Mouse (Mus musculus) forebrain, embryonic 15.5 days (tissue): ENCODE results near the gene Rps6kl1. TPM values are rescaled to one million over a fixed set of nuclear protein-coding genes. Genes with fewer than 3 reads are reported as not detected.
A peak's percentile ranks its signal among the peaks of the same experiment; 100 is the strongest.
"Not testable (repeated sequence)": the region's sequence is repeated elsewhere in the genome, so short reads cannot be mapped to it uniquely, and the experiment has no call there.

Source experiments
- ATAC-seq: fragments of 200-750 bp; cut with Nextera tagmentation; replicated peaks from 2 replicates; pipeline ENCODE4 v1.8.0; 2017; ENCODE audit warnings: mild to moderate bottlenecking, moderate TSS enrichment, moderate library complexity
- H3K27ac ChIP-seq: fragments of 300-500 bp; sonication (generic); replicated peaks from 2 replicates; pipeline ENCODE4 v1.5.1; 2015; ENCODE audit warnings: mild to moderate bottlenecking, inconsistent platforms
- H3K27me3 ChIP-seq: fragments of 300-500 bp; sonication (generic); 2 replicates; pipeline ENCODE4 v1.6.1; 2015; ENCODE audit warnings: inconsistent platforms
- H3K36me3 ChIP-seq: fragments of 300-500 bp; sonication (generic); 2 replicates; pipeline ENCODE4 v1.6.1; 2015; ENCODE audit warnings: mild to moderate bottlenecking, inconsistent platforms
- H3K4me1 ChIP-seq: fragments of 300-500 bp; sonication (generic); 2 replicates; pipeline ENCODE4 v1.6.1; 2015; ENCODE audit warnings: inconsistent platforms
- H3K4me2 ChIP-seq: fragments of 300-500 bp; sonication (generic); replicated peaks from 2 replicates; pipeline ENCODE4 v1.6.1; 2015; ENCODE audit warnings: mild to moderate bottlenecking, inconsistent platforms
- H3K4me3 ChIP-seq: fragments of 300-500 bp; sonication (generic); 2 replicates; pipeline ENCODE4 v1.5.1; 2015; ENCODE audit warnings: mild to moderate bottlenecking, inconsistent platforms
- H3K9ac ChIP-seq: fragments of 300-500 bp; sonication (generic); replicated peaks from 2 replicates; pipeline ENCODE4 v1.6.1; 2015; ENCODE audit warnings: mild to moderate bottlenecking, inconsistent platforms
- H3K9me3 ChIP-seq: fragments of 300-500 bp; sonication (generic); 2 replicates; pipeline ENCODE4 v1.6.1; 2016; ENCODE audit warnings: inconsistent platforms
- WGBS: fragments of 180-500 bp; shearing (Covaris S2); methylation state at CpG from one replicate; pipeline ENCODE4 v1.1.7; 2015; ENCODE audit warnings: mixed read lengths; 5-methylcytosine and 5-hydroxymethylcytosine counted together
- polyA plus RNA-seq: library from polyadenylated mRNA; unstranded; fragments of >200 nt; fragmentation: Nextera tagmentation; extraction: Ambion mirVana; gene quantifications from 2 replicates; pipeline ENCODE4 v1.2.1, GENCODE M21; 2015

The Rps6kl1 gene
- polyA plus RNA-seq, 1 experiment from 2014 or later, result 22.2 TPM

GRCm38 (mm10) chr12:85150321-85151001 is 603 bp downstream of the Rps6kl1 start:
- no peaks in the 10 kb centered on the region for H3K9me3 ChIP-seq
- 0 out of 2 replicates have a peak, but pooled peaks have one; percentile 8 for ATAC-seq
- H3K9ac ChIP-seq, result peak overlapping the region; percentile 75
- peaks cover 25% of the 10 kb centered on the region for H3K4me1 ChIP-seq
- peak overlapping the region; percentile 62 for H3K4me3 ChIP-seq
- H3K27me3 ChIP-seq, result no peaks in the 10 kb centered on the region; the same call in 1 of the 2 replicates
- 7% methylated on average over 20 of the region's 20 CpGs for WGBS
- H3K27ac ChIP-seq, result peak overlapping the region; percentile 31; the same call in 1 of the 2 replicates
- no peaks in the 10 kb centered on the region for H3K36me3 ChIP-seq
- peak overlapping the region; percentile 69 for H3K4me2 ChIP-seq

- no peaks in the 10 kb centered on the region for H3K9me3 ChIP-seq
- WGBS, result 79% methylated on average over 9 of the region's 9 CpGs
- H3K27ac ChIP-seq, result no peak overlapping the region
- H3K9ac ChIP-seq, result no peak overlapping the region
- no peaks in the 10 kb centered on the region; the same call in 1 of the 2 replicates for H3K27me3 ChIP-seq
- no peak overlapping the region for H3K4me2 ChIP-seq
- ATAC-seq, result no peak
- no peaks in the 10 kb centered on the region for H3K36me3 ChIP-seq
- H3K4me3 ChIP-seq, result no peak overlapping the region
- peaks cover 25% of the 10 kb centered on the region for H3K4me1 ChIP-seq
These were observed 4.2 kb downstream of the Rps6kl1 start for GRCm38 (mm10) chr12:85146881-85147280.

GRCm38 (mm10) chr12:85146355-85146754 is 4.7 kb downstream of the Rps6kl1 start:
- 36% methylated on average over 9 of the region's 11 CpGs for WGBS
- H3K9ac ChIP-seq, result no peak overlapping the region
- no peak overlapping the region for H3K27ac ChIP-seq
- no peaks in the 10 kb centered on the region for H3K36me3 ChIP-seq
- H3K4me3 ChIP-seq, result no peak overlapping the region
- H3K4me1 ChIP-seq, result peaks cover 22% of the 10 kb centered on the region
- ATAC-seq, result no peak
- no peaks in the 10 kb centered on the region; the same call in 1 of the 2 replicates for H3K27me3 ChIP-seq
- H3K4me2 ChIP-seq, result no peak overlapping the region
- H3K9me3 ChIP-seq, result no peaks in the 10 kb centered on the region

- WGBS, result 67% methylated on average over 9 of the region's 9 CpGs
- no peak overlapping the region for H3K9ac ChIP-seq
These were observed 5.4 kb downstream of the Rps6kl1 start for GRCm38 (mm10) chr12:85145630-85146029.

GRCm38 (mm10) chr12:85144821-85145220 is 6.2 kb downstream of the Rps6kl1 start:
- Histone ChIP-seq H3K4me1 (peaks cover 7% of the 10 kb centered on the region), H3K27ac (no peak overlapping the region), H3K4me3 (no peak overlapping the region), H3K4me2 (no peak overlapping the region), H3K9me3 (no peaks in the 10 kb centered on the region), H3K27me3 (no peaks in the 10 kb centered on the region), H3K9ac (no peak overlapping the region), H3K36me3 (no peaks in the 10 kb centered on the region)
- 87% methylated on average over 4 of the region's 4 CpGs for WGBS
- no peak for ATAC-seq

More at GRCm38 (mm10) chr12:85145630-85146029, 5.4 kb downstream of the Rps6kl1 start:
- Histone ChIP-seq H3K9me3 (no peaks in the 10 kb centered on the region), H3K27ac (no peak overlapping the region), H3K36me3 (no peaks in the 10 kb centered on the region), H3K4me2 (no peak overlapping the region), H3K4me1 (peaks cover 15% of the 10 kb centered on the region), H3K27me3 (no peaks in the 10 kb centered on the region), H3K4me3 (no peak overlapping the region)
- ATAC-seq, result no peak

GRCm38 (mm10) chr12:85144276-85144675 is 6.8 kb downstream of the Rps6kl1 start:
- 59% methylated on average over 2 of the region's 2 CpGs for WGBS

GRCm38 (mm10) chr12:85142803-85143202 is 8.3 kb downstream of the Rps6kl1 start:
- Histone ChIP-seq H3K27ac (no peak overlapping the region), H3K9me3 (no peaks in the 10 kb centered on the region), H3K4me1 (peaks cover 2% of the 10 kb centered on the region; the same call in 1 of the 2 replicates), H3K4me3 (no peak overlapping the region), H3K36me3 (no peaks in the 10 kb centered on the region), H3K4me2 (no peak overlapping the region), H3K9ac (no peak overlapping the region), H3K27me3 (no peaks in the 10 kb centered on the region)
- WGBS, result 11% methylated on average over 4 of the region's 4 CpGs
- 0 out of 2 replicates have a peak, but pooled peaks have one; percentile 62 for ATAC-seq

More at GRCm38 (mm10) chr12:85144276-85144675, 6.8 kb downstream of the Rps6kl1 start:
- not testable (repeated sequence) for H3K9me3 ChIP-seq, H3K9ac ChIP-seq, H3K27me3 ChIP-seq, H3K4me3 ChIP-seq, H3K36me3 ChIP-seq, H3K4me1 ChIP-seq, H3K4me2 ChIP-seq, H3K27ac ChIP-seq, ATAC-seq

- Histone ChIP-seq H3K4me1 (peaks cover 2% of the 10 kb centered on the region; the same call in 1 of the 2 replicates), H3K4me2 (no peak overlapping the region), H3K9ac (no peak overlapping the region), H3K27ac (no peak overlapping the region), H3K36me3 (no peaks in the 10 kb centered on the region; the same call in 1 of the 2 replicates), H3K9me3 (no peaks in the 10 kb centered on the region), H3K27me3 (no peaks in the 10 kb centered on the region), H3K4me3 (no peak overlapping the region)
- ATAC-seq, result no peak
- 72% methylated on average over 6 of the region's 6 CpGs for WGBS
These were observed 10.0 kb downstream of the Rps6kl1 start for GRCm38 (mm10) chr12:85141096-85141495.

- Histone ChIP-seq H3K27ac (no peak overlapping the region), H3K9me3 (no peaks in the 10 kb centered on the region), H3K4me3 (no peak overlapping the region), H3K27me3 (no peaks in the 10 kb centered on the region), H3K4me2 (no peak overlapping the region), H3K9ac (no peak overlapping the region), H3K4me1 (no peaks in the 10 kb centered on the region), H3K36me3 (peaks cover 5% of the 10 kb centered on the region)
- 50% methylated on average over 18 of the region's 18 CpGs for WGBS
- ATAC-seq, result no peak
These were observed 10.9 kb downstream of the Rps6kl1 start for GRCm38 (mm10) chr12:85140036-85140701.

- Histone ChIP-seq H3K9ac (no peak overlapping the region), H3K9me3 (no peaks in the 10 kb centered on the region), H3K36me3 (peaks cover 35% of the 10 kb centered on the region), H3K4me1 (no peaks in the 10 kb centered on the region), H3K4me2 (no peak overlapping the region), H3K4me3 (no peak overlapping the region), H3K27ac (no peak overlapping the region), H3K27me3 (no peaks in the 10 kb centered on the region)
- ATAC-seq, result no peak
- WGBS, result 79% methylated on average over 4 of the region's 4 CpGs
These were observed 14.4 kb downstream of the Rps6kl1 start for GRCm38 (mm10) chr12:85136627-85137026.

- Histone ChIP-seq H3K36me3 (peaks cover 42% of the 10 kb centered on the region), H3K27ac (no peak overlapping the region), H3K4me1 (no peaks in the 10 kb centered on the region), H3K9ac (no peak overlapping the region), H3K4me2 (no peak overlapping the region), H3K9me3 (no peaks in the 10 kb centered on the region), H3K27me3 (no peaks in the 10 kb centered on the region), H3K4me3 (no peak overlapping the region)
- ATAC-seq, result 0 out of 2 replicates have a peak, but pooled peaks have one; percentile 21
- 84% methylated on average over 19 of the region's 19 CpGs for WGBS
These were observed 15.3 kb downstream of the Rps6kl1 start for GRCm38 (mm10) chr12:85135513-85136470.
